Mouse (Mus musculus) embryonic facial prominence, embryonic 12.5 days (tissue): ENCODE results near the gene Kpna7. TPM values are rescaled to one million over a fixed set of nuclear protein-coding genes. Genes with fewer than 3 reads are reported as not detected.

Source experiments
- ATAC-seq: fragments of 200-750 bp; cut with Nextera tagmentation; 2 replicates; pipeline ENCODE4 v1.8.0; 2017; ENCODE audit not compliant: insufficient number of reproducible peaks, insufficient read depth, low FRiP score, low TSS enrichment
- H3K27ac ChIP-seq: fragments of 300-500 bp; sonication (generic); 2 replicates; pipeline ENCODE4 v1.5.1; 2016; ENCODE audit warnings: mild to moderate bottlenecking
- H3K27me3 ChIP-seq: fragments of 300-500 bp; sonication (generic); 2 replicates; pipeline ENCODE4 v1.6.1; 2016; ENCODE audit warnings: mild to moderate bottlenecking, moderate library complexity
- H3K36me3 ChIP-seq: fragments of 300-500 bp; sonication (generic); 2 replicates; pipeline ENCODE4 v1.6.1; 2016; ENCODE audit warnings: mild to moderate bottlenecking
- H3K4me1 ChIP-seq: fragments of 300-500 bp; sonication (generic); 2 replicates; pipeline ENCODE4 v1.6.1; 2016
- H3K4me2 ChIP-seq: fragments of 300-500 bp; sonication (generic); replicated peaks from 2 replicates; pipeline ENCODE4 v1.6.1; 2016; ENCODE audit warnings: mild to moderate bottlenecking, moderate library complexity
- H3K4me3 ChIP-seq: fragments of 300-500 bp; sonication (generic); 2 replicates; pipeline ENCODE4 v1.5.1; 2016; ENCODE audit warnings: mild to moderate bottlenecking
- H3K9ac ChIP-seq: fragments of 300-500 bp; sonication (generic); 2 replicates; pipeline ENCODE4 v1.6.1; 2016; ENCODE audit warnings: mild to moderate bottlenecking, moderate library complexity
- H3K9me3 ChIP-seq: fragments of 300-500 bp; sonication (generic); 2 replicates; pipeline ENCODE4 v1.6.1; 2016; ENCODE audit warnings: mild to moderate bottlenecking, moderate library complexity
- WGBS: fragments of 180-500 bp; shearing (Covaris S2); methylation state at CpG from one replicate; pipeline ENCODE4 v1.1.7; 2016; 5-methylcytosine and 5-hydroxymethylcytosine counted together
- polyA plus RNA-seq: library from polyadenylated mRNA; unstranded; fragments of >200 nt; fragmentation: Nextera tagmentation; extraction: Ambion mirVana; gene quantifications from 2 replicates; pipeline ENCODE4 v1.2.1, GENCODE M21; 2016

Kpna7 gene
- polyA plus RNA-seq, 1 experiment from 2014 or later, result not detected

DNA sequence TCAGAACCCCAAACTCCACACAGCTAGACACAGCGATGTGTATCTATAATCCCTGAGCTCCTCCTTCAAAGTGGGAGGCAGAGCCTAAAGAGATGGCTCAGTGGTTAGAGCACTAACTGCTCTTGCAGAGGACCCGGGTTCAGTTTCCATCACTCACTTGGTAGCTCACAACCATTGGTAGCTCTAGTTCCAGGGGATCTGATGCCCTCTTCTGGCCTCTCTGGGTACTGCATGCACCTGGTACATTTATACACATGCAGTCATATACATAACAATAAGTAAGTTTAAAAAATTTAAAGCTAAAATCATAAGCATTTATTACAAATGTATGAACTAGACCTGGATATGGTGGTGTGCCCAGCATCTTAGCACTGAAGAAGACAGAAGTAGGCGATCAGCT, 100.6 kb downstream of the Kpna7 start:
- no peaks in the 10 kb centered on the region for H3K36me3 ChIP-seq
- H3K27ac ChIP-seq, result no peak overlapping the region
- H3K9me3 ChIP-seq, result peaks cover 4% of the 10 kb centered on the region
- no peak overlapping the region for H3K4me2 ChIP-seq
- H3K27me3 ChIP-seq, result no peaks in the 10 kb centered on the region
- WGBS, result 91% methylated on average over 3 of the region's 3 CpGs
- no peaks in the 10 kb centered on the region for H3K4me1 ChIP-seq
- H3K4me3 ChIP-seq, result no peak overlapping the region
- no peak overlapping the region for H3K9ac ChIP-seq
- no peak for ATAC-seq

GRCm38 (mm10) chr5:144979110-144979509, 104.7 kb downstream of the Kpna7 start:
- Histone ChIP-seq H3K9ac (no peak overlapping the region), H3K4me1 (no peaks in the 10 kb centered on the region), H3K4me2 (no peak overlapping the region), H3K9me3 (peaks cover 4% of the 10 kb centered on the region), H3K27me3 (no peaks in the 10 kb centered on the region), H3K4me3 (no peak overlapping the region), H3K36me3 (no peaks in the 10 kb centered on the region), H3K27ac (no peak overlapping the region)
- ATAC-seq, result no peak
- 76% methylated on average over 6 of the region's 6 CpGs for WGBS

DNA sequence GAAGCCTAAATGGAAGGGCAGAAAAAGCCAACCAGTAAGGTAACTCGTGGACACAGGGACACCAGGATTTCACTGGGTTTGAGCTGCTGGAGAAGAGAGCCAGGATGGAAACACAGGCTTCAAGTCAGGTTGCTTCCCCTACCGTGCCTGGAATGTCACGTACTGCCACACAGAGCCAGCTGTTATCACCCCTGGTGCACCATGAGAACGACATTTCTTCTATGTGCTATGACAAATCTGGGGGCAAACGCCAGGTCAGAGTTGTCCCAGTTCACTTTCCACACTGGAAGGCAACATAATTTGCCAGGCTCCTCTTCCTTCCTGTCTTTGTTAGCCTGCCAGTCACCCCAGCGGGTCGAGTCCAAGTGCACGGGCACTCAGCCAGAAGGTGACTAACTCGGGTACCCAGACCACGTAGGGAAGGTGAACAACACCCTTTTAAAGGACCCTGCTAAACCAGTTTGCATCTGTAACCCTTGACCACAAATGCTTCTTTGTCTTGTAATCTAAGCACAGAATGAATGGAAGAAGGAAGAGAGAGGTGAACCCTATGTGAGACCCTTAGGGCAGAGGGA, 105.2 kb downstream of the Kpna7 start:
- Histone ChIP-seq H3K27me3 (no peaks in the 10 kb centered on the region), H3K27ac (no peak overlapping the region), H3K4me3 (no peak overlapping the region), H3K4me1 (no peaks in the 10 kb centered on the region), H3K9ac (no peak overlapping the region), H3K9me3 (peaks cover 4% of the 10 kb centered on the region), H3K4me2 (no peak overlapping the region), H3K36me3 (no peaks in the 10 kb centered on the region)
- no peak for ATAC-seq
- 67% methylated on average over 10 of the region's 10 CpGs for WGBS

DNA sequence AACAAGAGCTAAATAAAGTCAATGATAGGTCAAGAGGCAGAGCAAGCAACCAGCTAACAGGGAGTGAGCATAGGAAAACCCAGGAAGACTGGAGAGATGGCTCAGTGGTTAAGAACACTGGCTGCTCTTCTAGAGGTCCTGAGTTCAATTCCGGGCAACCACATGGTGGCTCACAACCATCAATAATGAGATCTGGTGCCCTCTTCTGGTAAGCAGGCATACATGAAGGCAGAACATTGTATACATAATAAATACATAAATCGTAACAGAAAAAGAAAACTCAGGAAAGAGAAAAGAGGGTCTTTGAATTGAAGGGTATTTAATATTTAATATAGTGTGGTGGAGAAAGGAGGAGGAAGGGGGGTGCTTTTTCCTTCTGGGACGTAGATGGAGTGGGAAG, 112.6 kb downstream of the Kpna7 start:
- WGBS, result 83% methylated on average over 3 of the region's 3 CpGs
- no peaks in the 10 kb centered on the region for H3K27me3 ChIP-seq
- H3K4me3 ChIP-seq, result no peak overlapping the region
- ATAC-seq, result no peak
- H3K27ac ChIP-seq, result no peak overlapping the region
- H3K4me2 ChIP-seq, result no peak overlapping the region
- H3K9ac ChIP-seq, result no peak overlapping the region
- no peaks in the 10 kb centered on the region for H3K9me3 ChIP-seq
- no peaks in the 10 kb centered on the region for H3K4me1 ChIP-seq
- H3K36me3 ChIP-seq, result no peaks in the 10 kb centered on the region

GRCm38 (mm10) chr5:144965639-144966351, 118.0 kb downstream of the Kpna7 start, which contains the start of gene Smurf1:
Smurf1 (minus strand) TSS chr5:144965847.
- Histone ChIP-seq H3K27ac (peak within 1 kb of the TSS; percentile 92), H3K4me1 (peaks cover 27% of the 10 kb centered on the region), H3K9me3 (no peaks in the 10 kb centered on the region), H3K9ac (peak within 1 kb of the TSS; percentile 86), H3K4me3 (peak within 1 kb of the TSS; percentile 98), H3K4me2 (peak within 1 kb of the TSS; percentile 74), H3K27me3 (no peaks in the 10 kb centered on the region), H3K36me3 (no peaks in the 10 kb centered on the region)
- under 1% methylated on average over 73 of the region's 89 CpGs for WGBS
- ATAC-seq, result peak; percentile 54

GRCm38 (mm10) chr5:144964872-144965638, 118.8 kb downstream of the Kpna7 start:
- Histone ChIP-seq H3K9ac (peak overlapping the region; percentile 86), H3K4me3 (peak overlapping the region; percentile 98), H3K27ac (peak overlapping the region; percentile 92), H3K36me3 (no peaks in the 10 kb centered on the region), H3K4me2 (peak overlapping the region; percentile 74), H3K9me3 (no peaks in the 10 kb centered on the region), H3K4me1 (peaks cover 27% of the 10 kb centered on the region), H3K27me3 (no peaks in the 10 kb centered on the region)
- peak; percentile 77 for ATAC-seq
- 2% methylated on average over 33 of the region's 56 CpGs for WGBS

DNA sequence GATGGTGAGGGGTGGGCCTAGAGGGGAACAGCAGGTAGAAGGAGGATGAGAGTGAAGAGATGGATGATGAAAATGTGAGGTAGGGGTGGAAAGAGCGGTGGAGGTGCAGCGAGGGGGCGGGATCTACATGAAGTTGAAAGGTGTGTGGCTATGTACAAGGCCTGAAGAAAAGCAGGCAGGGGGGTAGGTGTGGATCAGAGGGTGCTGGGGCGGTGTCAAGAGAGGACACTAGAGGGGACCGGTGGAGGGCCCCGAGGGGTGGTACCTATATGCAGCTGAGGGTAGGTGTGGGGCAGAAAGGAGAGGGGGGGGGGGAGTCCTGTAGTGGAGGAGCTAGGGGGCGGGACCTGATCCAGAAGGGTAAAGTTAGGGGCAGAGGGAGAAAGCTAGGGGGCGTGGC, 119.4 kb downstream of the Kpna7 start:
- peak; percentile 71 for ATAC-seq
- peak overlapping the region; percentile 74 for H3K4me2 ChIP-seq
- H3K27me3 ChIP-seq, result no peaks in the 10 kb centered on the region
- peak overlapping the region; percentile 98 for H3K4me3 ChIP-seq
- no peaks in the 10 kb centered on the region for H3K36me3 ChIP-seq
- peaks cover 28% of the 10 kb centered on the region for H3K4me1 ChIP-seq
- H3K9me3 ChIP-seq, result no peaks in the 10 kb centered on the region
- 26% methylated on average over 8 of the region's 8 CpGs for WGBS
- peak overlapping the region; percentile 92 for H3K27ac ChIP-seq
- H3K9ac ChIP-seq, result no peak overlapping the region

- ATAC-seq, result 0 out of 2 replicates have a peak, but pooled peaks have one; percentile 24
- Histone ChIP-seq H3K4me2 (peak overlapping the region; percentile 74), H3K36me3 (no peaks in the 10 kb centered on the region), H3K4me1 (peaks cover 34% of the 10 kb centered on the region), H3K27me3 (no peaks in the 10 kb centered on the region), H3K9ac (no peak overlapping the region), H3K4me3 (peak overlapping the region; percentile 98), H3K27ac (peak overlapping the region; percentile 92), H3K9me3 (no peaks in the 10 kb centered on the region)
- WGBS, result 5% methylated on average over 13 of the region's 13 CpGs
These were observed 120.0 kb downstream of the Kpna7 start for GRCm38 (mm10) chr5:144963817-144964261.

DNA sequence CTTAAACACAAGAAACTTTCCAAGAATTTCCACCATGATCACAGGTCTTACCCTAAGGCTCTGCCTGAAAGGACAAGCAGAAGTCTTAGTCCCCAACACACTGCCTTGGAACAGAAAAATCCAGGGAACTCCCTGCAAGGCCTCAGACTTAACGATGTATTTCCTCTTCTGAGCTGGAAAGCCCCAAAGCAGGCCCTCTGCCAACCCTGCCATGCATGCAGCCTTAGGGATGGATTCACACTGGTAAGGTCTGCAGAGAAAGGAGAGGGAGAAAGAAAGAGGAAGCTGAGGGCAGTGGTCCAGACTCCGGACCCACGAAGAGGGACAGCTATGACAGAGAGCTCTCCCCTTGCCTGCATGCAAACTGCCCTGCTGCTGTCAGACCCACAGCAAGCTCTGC, 120.4 kb downstream of the Kpna7 start:
- H3K9ac ChIP-seq, result no peak overlapping the region
- peak overlapping the region; percentile 98 for H3K4me3 ChIP-seq
- no peaks in the 10 kb centered on the region for H3K27me3 ChIP-seq
- H3K27ac ChIP-seq, result peak overlapping the region; percentile 92
- peak overlapping the region; percentile 74 for H3K4me2 ChIP-seq
- 46% methylated on average over 3 of the region's 3 CpGs for WGBS
- no peaks in the 10 kb centered on the region for H3K9me3 ChIP-seq
- H3K36me3 ChIP-seq, result no peaks in the 10 kb centered on the region
- ATAC-seq, result no peak
- H3K4me1 ChIP-seq, result peaks cover 34% of the 10 kb centered on the region

DNA sequence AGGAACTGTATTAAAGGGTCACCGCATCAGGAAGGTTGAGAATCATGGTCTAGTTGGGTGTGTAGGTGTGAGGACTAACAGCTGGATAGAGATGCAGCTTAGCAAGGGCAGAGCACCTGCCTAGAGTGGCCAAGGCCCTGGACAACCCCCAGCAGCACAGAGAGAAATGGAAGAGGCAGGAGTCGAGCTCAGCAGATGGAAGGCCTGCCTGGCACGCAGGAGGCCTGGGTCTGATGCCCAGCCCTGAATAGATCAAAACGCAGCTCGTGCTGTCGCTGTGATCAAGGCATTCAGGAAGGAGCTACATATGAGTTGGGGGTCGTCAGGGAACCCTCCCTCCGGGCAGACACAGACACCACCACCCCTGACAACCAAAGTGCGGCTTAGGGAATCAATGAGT, 125.6 kb downstream of the Kpna7 start:
- Histone ChIP-seq H3K27ac (no peak overlapping the region), H3K4me2 (no peak overlapping the region), H3K36me3 (no peaks in the 10 kb centered on the region), H3K27me3 (no peaks in the 10 kb centered on the region), H3K9ac (no peak overlapping the region), H3K9me3 (no peaks in the 10 kb centered on the region), H3K4me3 (no peak overlapping the region), H3K4me1 (peaks cover 31% of the 10 kb centered on the region)
- 83% methylated on average over 9 of the region's 9 CpGs for WGBS
- no peak for ATAC-seq

- Histone ChIP-seq H3K9me3 (no peaks in the 10 kb centered on the region), H3K36me3 (no peaks in the 10 kb centered on the region), H3K4me1 (peaks cover 28% of the 10 kb centered on the region; the same call in 1 of the 2 replicates), H3K27ac (no peak overlapping the region), H3K4me3 (no peak overlapping the region), H3K4me2 (no peak overlapping the region), H3K27me3 (no peaks in the 10 kb centered on the region), H3K9ac (no peak overlapping the region)
- whole genome bisulfite sequencing, result 90% methylated on average over 7 of the region's 7 CpGs
- no peak for ATAC-seq
These were observed 129.4 kb downstream of the Kpna7 start for GRCm38 (mm10) chr5:144954432-144954831.
